Mouse (Mus musculus) ovary, postnatal 10 days (tissue): ENCODE measurements around the gene Lfng.
A peak's percentile ranks its signal among the peaks of the same experiment; 100 is the strongest.

Experiments
- DNase-seq: peaks from one replicate; pipeline ENCODE4 v3.0.0; 2022; ENCODE audit warnings: low spot score

Gene Lfng

DNA sequence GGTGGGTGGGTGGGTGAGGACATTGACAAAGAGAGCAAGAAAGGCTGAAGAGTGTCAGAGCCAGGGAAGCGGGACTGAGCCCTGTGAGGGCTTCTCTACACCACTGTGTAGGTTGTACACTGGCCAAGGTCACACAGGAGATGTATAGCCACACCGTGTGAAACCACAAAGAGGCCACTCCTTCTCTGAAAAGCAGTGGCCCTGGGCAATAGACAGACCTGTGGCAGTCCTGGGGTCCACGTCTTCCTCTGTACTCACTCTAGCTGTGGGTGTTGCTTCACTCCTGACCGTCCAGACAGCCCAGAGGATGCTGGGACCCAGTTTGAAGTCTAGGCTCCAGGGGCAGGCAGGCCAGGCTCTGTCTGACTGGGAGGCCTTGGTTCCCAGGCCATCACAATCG lies 12.3 kb upstream of the Lfng start:
- no peak for DNase-seq

DNA sequence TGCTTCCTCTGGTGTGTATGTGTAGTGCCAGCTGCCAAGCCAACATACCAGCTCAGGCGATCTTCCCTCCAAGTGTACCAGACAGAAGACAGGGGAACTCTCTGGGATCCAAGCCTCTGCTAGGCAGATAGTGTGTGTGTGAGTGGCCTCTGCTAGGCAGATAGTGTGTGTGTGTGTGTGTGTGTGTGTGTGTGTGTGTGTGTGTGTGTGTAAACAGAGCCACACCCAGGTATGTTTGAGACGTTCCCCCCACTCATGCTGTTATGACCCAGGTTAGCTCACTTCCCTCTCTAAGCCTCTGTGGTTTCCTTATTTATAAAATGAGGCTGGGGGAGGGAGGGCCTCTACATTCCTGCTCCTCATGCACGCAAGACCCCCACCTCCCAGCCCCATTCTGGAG lies 10.7 kb upstream of the Lfng start:
- DNase-seq, result no peak

GRCm38 (mm10) chr5:140596927-140597588 lies 10.1 kb upstream of the Lfng start:
- DNase-seq, result no peak

GRCm38 (mm10) chr5:140597787-140598186 lies 9.3 kb upstream of the Lfng start:
- no peak for DNase-seq

GRCm38 (mm10) chr5:140599939-140600338 lies 7.2 kb upstream of the Lfng start:
- DNase-seq, result no peak

DNA sequence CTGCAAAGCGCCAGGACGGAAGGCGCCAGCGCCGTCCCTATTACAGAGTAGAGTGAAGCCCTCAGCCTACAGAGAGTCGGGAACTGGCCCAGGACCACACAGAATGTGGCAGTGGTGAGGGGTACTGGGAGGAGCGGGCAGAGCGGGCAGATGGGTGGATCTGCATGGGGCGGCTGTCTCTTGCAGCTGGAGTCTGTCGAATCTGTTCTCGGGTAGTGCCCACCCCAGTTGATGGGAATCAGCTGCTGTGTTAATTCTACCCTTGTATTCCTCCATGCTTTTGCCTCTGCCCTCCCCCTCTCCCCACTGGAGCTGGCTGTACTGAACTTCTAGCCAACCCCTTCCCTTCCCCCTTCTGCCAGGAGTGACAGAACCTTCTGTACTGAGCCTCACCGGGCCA lies 5.4 kb upstream of the Lfng start:
- no peak for DNase-seq

DNA sequence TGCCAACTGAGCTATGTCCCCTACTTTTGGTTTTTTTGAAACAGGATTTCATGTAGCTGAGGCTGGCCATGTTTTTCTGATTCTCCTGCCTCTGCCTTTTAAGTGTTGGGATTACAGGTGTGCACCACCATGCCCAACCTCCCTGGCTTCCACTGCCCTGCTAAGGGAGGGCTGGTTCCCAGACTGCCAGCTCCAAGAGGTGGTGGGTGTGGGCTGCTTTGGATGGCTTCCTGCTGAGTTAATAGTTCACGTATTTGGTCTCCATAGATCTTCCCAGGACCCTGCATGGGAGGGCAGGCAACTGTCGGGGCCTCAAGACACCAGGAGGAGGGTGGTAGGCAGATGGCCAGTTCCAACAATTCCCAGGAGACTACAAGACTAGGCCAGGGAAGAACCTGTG lies 4.6 kb upstream of the Lfng start:
- no peak for DNase-seq

DNA sequence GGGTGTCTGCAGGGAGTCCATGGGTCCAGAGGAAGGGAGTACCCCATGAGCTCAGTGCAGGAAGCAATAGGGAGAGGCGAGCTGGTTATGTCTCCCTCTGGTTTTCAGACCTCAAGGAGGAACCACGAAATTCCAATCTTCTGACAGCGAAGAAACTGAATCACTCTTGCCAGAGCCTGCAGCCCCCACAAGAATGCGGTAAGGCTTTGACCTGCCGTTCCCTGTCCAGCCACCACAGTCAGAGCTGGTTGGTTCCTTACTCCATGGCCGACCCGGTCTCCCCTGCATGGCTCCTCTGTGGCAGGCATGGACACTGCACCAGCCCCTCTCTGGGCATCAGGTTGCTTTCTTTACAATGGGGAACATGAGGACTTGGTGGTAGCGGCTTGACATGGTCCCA lies 2.7 kb upstream of the Lfng start:
- DNase-seq, result no peak

DNA sequence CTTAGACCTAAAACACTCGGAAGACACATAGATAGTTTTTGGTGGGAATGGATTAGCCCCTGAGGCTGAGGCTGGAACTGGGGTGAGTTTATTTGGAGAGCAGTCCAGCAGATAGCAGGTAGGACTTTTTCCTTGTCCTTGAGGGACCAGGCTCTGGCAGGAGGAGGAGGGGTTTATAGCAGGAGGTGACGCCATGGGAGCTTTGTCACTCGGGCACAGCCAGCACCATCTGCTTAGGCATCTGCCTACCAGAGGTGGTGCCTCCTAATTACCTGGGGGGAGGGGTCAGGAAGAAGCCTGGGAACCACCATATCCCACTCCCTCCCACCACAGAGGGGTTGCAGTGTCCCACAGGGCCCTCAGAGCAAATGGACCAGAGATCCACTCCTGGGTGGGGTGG lies 1.9 kb upstream of the Lfng start:
- DNase-seq, result no peak

DNA sequence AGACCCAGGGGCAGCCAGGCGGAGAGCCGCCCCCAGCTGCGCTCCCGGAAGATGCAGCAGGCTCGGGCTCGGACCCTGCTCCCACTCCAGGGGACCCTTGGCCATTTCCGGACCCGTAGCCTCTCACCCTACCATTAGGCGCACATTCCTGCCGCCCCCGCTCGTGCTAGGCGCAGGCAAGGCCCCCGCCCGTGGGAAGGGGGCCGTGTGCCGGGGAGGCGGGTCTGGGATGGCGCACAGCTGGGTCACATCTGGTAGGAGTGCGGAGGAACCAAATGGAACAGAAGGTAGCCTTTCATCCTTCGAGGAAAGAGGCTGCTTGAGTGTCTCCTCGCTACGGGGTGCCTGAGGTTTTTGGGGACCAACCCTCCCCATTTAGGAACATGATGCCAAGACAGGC lies 734 bp upstream of the Lfng start:
- DNase-seq, result no peak

DNA sequence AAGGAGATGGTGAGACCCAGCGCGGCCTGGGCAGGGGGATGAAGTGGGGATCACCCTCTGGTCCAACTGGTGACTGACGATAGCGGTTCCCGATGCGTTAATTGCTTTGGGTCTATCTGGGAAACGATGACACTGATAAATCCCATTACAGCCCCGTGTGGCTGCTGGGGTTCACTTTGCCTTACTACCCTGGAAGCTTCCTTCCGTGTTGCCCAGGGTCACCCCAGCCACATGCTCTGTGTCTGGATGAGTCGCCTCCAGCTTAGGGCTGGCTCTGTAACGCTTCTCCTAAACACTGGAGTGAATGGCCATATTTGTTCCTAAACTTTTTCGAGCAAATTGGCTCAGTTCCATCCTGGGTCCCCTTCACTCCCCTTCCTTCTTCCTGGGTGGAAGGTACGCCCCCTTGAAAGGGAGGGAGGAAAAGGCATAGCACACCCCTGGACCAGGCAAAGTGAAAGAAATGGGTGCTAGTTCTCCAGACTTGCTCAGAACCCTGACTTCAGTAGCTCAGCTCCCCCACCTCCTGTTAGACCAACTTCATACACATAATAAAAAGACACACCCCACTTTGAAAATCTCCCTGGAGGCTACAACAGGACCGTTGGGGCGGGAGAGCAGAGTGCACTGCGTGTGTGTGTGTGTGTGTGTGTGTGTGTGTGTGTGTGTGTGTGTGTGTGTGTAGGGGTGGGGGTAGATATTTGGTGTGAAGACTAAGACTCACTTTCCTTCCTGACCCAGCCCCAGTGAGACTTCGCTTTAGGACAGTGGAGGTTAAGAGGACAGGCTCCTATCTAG lies 915 bp downstream of the Lfng start:
- DNase-seq, result no peak

DNA sequence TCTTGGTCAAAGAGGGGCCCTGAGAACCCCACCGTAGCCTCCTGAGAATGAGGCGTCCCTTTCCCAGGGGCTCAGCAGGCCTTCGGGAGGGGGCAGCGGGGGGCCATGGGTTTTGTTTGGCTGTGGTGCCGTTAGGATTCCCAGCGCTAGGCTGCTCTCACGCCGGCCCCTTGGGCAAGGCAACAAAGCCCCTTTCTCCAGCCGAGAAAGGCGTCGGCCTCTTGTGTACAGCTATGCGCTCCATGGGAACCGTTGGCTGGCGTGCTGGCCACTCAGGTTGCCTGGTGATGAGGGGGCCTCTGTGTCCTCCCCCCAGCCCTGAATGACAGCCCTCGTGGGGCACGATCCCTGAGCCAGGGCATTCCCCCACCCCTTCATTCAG lies 1.5 kb downstream of the Lfng start:
- no peak for DNase-seq

DNA sequence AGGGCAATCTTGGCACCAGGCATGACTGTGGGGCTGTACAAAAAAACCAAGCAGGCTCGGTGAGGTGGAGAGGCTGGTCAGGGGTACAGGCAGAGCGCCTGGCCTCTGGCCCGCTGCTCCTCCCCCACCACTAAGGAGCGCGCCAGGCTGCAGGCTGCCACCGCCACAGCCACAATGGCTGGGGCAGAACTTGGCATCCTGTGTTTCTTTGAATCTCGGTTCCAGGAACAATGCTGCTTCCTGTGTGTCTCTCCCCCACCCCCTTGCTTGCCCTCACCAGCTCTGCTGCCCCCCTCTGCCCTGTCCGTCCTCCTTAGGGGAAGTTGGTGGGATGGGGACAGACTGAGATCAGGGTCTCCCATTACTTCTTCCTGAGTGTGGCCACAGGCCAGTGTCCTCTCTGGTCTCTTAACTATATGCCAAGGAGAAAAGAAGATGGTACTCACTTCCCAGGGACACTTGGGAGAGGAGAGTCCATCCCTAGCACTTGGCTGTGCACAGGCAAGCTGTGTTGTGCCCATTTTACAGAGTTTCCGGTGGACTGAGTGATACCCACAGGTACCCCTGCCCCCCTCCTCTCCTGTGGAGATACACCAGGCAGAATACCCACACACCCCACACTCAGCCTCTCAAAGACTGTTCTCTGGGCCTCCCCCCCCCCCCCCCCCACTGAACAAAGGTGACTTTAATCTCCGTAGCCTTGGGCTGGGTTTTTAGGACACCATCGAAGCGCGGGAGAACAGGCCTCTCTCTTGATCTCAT lies 2.6 kb downstream of the Lfng start:
- DNase-seq, result no peak

DNA sequence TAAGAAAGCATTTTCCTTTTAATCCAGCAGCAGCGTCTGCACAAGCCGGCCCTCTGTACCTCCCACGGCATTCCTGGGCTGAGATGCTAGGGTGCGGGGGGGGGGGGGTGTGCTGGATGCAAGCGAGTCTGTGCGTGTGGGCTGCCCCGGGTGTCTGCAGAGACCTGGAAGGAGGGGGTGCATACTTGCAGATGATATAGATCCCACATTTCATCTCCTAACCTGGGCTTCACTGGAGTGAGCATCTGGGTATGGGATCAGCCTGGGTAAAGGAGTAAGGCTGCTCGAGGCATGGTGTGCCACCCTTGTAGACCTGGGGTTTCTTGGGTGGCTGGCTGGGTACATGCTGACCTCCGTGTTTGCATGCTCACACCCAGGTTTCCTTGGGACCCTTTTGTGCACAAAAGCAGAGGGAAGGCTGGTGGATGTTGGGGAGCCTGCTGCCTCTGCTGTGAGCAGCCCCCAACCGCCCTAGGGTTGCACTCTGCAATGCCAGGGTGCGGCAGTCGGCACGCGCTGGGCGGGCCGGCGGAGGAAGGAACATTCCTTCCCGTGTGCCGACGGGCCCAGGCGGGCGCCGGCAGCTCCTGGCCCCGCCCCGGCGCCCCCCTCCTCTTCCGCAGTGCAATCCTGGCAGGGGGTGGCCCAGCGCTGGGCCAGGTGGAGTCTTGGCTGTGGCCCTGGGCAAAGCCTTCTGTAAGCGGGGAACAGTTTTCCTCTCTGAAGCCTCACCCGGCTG lies 3.3 kb downstream of the Lfng start:
- no peak for DNase-seq

DNA sequence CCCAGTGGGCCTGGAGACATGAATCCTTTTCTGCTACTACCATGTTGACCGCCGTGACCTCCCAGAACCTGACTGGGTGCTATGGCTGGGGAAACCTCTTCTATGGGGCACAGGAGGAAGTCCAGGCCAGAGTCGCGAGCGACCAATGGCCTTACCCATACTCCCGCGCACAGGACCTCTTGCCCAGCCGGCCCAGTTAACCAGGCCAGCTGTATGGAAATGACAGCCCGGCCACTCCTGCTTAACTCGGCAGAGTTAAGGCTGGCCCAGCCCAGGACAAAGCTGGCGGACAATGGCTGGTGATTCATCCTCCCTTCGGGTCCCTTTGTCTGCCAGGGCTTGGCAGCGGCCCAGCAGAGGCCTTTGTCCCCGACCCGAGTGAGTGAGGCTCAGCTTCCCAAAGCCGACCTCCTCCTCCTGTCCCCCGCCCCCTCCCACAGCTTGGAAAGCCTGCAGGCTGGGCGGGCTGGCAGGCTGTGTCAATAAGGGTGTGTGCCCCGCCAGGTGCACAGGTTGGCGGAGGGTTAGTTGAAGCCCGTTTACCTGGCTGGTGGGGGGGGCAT lies 4.0 kb downstream of the Lfng start:
- DNase-seq, result peak; percentile 51

DNA sequence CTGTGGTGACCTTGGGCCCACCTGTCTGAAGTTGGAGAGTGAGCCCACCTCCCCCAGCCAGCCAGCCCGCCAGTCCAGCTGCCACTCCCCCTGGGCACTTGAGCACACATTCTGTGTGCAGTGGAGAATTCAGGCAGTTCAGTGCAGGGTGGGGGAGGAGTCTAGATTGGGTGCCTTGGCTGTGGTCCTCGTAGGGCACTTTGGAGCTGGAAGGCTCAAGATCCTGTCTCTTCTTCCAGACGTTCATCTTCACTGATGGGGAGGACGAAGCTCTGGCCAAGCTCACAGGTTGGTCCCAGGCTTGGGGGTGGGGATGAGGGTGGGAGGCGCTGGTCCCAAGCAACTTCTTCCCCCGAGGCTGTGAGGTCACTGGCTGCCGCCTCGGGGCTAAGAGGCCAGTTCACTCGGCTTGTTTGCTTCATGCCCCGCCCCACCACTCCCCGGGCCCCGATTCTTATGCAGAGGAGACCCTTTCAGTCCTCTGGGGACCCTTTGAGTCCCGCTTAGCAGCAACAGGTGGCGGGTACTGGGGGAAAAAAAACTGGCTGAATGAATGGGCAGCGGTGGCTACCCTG lies 4.6 kb downstream of the Lfng start:
- no peak for DNase-seq

- no peak for DNase-seq
These were observed 5.1 kb downstream of the Lfng start for GRCm38 (mm10) chr5:140612191-140612590.

DNA sequence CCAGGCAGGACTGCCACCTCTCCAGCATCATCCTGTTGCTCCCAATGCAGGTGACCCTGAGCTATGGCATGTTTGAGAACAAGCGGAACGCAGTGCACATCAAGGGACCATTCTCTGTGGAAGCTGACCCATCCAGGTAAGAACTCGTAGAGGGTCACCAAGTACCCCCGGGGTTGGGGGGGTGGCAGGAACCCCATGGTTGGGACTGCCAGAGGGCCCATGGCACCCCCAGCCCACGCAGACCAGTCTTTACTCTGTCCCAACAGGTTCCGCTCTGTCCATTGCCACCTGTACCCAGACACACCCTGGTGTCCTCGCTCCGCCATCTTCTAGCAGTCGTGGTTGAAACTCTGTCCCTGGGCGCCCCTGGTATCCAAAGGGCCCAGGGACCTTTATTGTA lies 7.0 kb downstream of the Lfng start:
- no peak for DNase-seq

DNA sequence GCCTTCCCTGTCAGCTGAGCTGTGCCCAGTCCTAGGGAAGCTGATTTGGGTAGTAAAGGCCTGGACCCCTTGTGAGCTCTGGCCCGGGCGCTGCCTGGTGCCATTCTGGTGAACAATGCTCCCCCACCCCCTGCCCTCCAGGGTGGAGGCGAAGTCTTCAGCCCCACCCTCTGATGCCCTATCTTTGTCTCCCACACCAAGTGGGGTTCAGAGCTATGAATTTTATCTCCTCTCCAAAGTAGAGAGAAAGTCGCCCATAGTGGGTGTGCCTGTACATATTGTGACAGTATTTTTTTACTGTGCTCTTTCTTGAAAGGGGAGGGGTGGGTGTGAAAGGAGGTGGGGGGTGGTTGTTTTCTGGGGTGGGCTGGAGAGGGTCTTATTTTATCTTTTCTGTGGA lies 7.7 kb downstream of the Lfng start:
- no peak for DNase-seq

- no peak for DNase-seq
These were observed 8.4 kb downstream of the Lfng start for GRCm38 (mm10) chr5:140615321-140616109.

DNA sequence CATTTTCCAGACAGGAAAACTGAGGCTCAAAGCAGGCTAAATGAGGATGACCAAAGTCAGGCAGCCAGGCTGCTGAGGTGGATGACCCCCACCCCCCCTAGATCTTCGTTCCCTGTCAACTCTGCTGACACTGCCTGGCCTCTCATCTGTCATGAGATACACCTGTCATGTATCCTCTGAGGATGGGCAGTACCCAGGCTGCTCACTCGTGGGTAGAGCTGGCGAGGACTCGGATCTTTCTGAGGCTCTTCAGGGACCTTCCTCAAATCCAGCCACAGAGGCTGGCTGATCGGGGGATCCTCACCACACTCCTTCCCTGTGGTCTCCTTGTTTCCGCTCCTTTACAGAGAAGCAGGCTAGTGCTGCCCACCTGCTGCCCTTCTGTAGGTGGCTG lies 9.0 kb downstream of the Lfng start:
- no peak for DNase-seq
